Mouse (Mus musculus): ENCODE results near the gene Zfp445. TPM values are rescaled to one million over a fixed set of nuclear protein-coding genes. Genes with fewer than 3 reads are reported as not detected.
"Not testable (repeated sequence)": the region's sequence is repeated elsewhere in the genome, so short reads cannot be mapped to it uniquely, and the experiment has no call there.

The Zfp445 gene
- 100 to 1,000 TPM; 109 to 113 TPM for total RNA-seq (2021)
- long read RNA-seq, experiment 1, full-length matches to known transcripts, result 3 of 28 reads
- long read RNA-seq, experiment 1, partial matches to known transcripts, result 1 of 28 reads
- long read RNA-seq, experiment 1, other reads (novel, unspliced or antisense), result 24 of 28 reads
- long read RNA-seq, experiment 2, full-length matches to known transcripts, result 1 of 25 reads
- long read RNA-seq, experiment 2, partial matches to known transcripts, result 0 of 25 reads
- long read RNA-seq, experiment 2, other reads (novel, unspliced or antisense), result 24 of 25 reads

DNA sequence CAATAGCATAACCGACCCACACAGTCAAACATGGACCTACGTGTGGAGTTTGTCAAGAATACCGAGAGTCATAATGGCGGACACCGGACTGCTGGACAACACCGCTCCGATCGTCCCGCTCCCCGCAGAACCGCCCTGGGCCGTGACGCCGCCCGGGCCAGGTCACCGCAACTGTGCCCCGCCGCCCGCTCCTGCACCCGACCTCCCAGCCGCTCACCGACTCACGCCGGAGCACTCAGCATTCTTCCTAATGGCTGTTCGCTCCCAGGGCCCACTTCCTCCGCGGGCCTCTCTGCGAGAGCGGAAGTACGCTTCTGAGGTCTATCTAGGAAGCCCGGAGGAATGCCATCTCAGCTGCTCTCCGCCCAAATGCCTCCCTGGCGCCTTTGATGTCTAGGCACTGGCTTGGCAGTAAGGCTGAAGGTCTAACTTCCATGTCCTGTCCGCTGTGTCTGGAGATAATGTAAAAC, at the start of gene Zfp445:
Zfp445 (minus strand) TSS at position 310 of the 470 bp plus-strand sequence.
- intact Hi-C loops (cut with DNase I), result loop anchor here (2.0 kb wide), 1 partner anchor 61 kb away; the partner anchor contains the start of gene Tcaim
- DNase-seq, result peak; percentile 72 to 81

DNA sequence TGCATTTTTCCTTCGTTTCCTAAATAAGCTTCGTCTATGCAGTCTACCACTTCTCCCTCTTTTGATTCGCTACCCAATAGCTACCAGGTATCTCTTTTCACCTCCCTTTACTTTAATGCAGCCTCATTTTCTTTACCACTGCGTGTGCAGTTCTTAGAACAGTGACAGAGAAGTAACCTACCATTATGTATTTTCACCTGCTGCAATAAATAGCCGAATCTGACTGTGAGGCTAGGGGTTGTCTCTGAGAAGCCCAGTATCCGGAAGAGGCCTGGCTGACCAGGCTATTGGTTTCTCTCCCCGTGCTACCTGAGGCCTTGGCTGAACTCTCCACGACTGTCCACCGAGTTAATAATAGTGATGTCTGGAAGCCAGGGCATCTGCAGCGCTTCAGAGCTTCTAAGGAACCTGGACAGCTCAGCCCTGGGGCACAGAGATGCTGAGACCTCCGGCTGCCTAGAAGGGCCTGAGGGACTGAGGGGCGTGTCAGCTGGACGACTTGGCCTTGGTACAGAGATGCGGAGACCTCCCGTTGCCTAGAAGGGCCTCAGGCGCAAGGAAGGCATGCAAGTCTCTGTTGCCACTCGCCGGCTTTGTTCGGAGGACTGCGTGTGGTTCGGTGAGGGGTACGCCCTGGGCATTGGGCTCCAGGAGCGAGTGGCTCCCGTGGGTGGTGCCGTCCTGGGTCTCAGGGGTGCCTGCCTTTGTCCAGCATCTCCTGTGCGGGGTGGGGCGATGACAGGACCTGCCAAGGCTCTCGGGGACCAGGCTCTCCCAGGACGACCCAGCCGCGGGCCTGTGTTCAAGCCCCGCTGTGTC, 37.1 kb upstream of the Zfp445 start:
- intact Hi-C loops (cut with DNase I), result no loop called here
- peak; percentile 42 to 68 for DNase-seq

DNA sequence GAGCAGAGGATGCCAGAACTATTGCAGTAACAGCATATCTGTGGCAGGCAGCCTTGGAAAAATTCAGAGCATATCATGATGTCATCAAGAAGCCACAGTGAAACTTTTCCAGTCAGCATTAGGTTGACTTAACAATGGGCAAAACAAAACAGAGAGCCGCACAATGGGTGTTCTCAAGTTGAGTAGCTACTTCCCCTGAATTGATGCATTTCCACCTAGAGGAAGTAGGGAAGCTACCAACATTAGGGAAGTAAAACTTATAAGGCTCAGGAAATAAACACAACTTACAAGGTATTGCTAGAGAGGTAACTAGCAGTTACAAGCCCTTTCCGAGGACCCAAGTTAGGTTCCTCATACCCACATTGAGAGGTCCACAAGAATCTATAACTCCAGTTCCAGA, 35.2 kb upstream of the Zfp445 start:
- intact Hi-C loops (cut with DNase I), result no loop called here
- DNase-seq, result no peak

DNA sequence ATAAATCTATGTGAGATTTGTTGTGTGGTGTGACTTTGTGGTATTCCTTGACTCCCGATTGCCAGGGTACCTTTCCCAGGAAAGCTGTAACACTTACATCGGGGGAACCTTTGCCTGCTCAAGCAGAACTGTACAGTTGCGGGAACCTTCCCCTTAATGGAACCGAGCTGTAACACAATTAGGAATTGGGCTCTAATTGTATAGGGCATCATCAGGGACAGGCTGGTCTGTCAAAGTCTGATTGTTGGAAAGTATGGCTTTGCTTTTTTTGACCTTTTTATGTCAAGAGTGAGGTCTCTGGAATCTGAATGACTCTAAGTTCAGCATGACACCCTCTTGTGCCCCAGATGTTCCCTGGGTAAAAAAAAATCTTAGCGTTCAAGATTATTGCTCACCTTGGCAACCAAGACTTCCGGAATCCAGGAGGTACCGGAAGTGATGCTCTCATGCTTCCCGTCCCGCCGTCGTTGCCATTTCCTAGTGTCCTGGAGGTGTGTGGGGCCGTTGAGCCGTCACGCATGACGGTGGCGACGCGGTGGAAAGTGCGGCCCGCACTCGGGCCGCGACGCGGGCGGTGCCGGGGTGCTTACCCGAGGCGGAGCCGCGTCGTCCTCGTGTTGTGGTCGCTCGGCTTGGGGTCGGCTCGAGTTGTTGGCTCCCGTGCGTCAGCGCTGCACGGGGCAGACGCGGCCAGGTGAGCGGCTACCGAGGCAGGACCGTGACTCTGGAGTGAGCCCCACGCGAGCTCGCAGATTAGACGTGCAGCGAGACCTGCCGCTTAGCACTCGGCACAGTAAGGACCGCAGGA, 20.8 kb upstream of the Zfp445 start:
- peak; percentile 25 to 59 for DNase-seq
- intact Hi-C loops (cut with DNase I), result loop anchor here (5.0 kb wide), 1 partner anchor 61 kb away; no protein-coding TSS in a partner anchor

DNA sequence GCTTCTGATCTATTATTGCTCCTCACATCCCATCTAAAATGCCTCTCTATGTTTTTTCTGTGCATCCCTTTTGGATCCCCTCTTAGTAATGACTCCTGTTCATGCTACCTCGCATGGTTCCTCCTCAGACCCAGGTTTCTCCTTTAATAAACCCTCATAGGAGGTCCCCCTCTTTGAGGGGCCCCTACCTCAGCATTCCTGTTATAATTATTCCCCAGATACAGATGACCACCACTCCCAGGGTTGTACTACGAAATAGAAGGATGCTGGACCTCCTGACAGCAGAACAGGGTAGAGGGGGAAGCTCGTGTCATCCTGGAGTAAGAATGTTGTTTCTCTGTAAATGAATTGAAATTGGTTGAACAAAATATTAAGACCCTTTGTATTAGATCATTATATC, 19.6 kb upstream of the Zfp445 start, which contains the start of gene Zkscan7:
Zkscan7 (plus strand) TSS at position 301 of the 400 bp plus-strand sequence.
- DNase-seq, result no peak
- intact Hi-C loops (cut with DNase I), result loop anchor here (5.0 kb wide), 1 partner anchor 62 kb away; no protein-coding TSS in a partner anchor

DNA sequence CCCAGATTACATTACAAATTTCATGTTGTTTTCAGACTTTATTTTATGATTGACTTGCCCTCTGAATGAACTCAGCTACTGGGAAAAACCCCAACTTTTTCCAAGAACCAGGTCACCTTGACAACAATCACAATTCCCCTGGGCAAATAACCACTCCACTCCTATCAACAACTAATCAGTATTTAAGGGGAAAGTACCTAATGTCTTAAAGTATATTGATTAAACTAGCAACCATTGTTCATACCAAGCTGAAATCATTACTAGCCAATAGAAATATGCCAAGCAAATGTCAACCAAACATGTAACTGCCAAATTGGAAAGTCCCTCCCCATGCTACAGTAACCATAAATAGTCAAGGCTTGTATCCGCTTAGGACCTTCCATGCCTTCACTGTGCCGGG, 9.3 kb upstream of the Zfp445 start:
- intact Hi-C loops (cut with DNase I), result no loop called here
- no peak for DNase-seq

DNA sequence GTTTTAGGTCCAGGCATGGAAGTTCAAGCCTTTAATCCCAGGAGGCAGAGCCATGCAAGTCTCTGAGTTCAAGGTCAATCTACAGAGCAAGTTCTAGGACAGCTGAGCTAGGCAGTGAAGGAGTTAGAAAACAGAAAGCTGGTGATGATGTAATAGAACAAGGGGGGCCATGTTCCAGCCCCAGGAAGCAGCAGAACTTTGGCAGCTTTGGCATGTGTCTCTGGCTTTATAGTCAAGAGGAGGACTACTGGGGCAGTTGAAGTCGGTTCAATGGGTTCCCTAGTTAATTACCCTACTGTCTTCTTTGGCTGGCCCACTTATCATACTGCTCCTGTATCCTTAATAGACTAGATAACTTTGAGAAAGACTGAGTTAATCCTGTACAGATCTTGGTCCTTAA, 8.8 kb upstream of the Zfp445 start:
- DNase-seq, result no peak
- intact Hi-C loops (cut with DNase I), result loop anchor here (5.0 kb wide), 1 partner anchor 78 kb away; the partner anchor contains the start of genes 1110059G10Rik and Kif15

DNA sequence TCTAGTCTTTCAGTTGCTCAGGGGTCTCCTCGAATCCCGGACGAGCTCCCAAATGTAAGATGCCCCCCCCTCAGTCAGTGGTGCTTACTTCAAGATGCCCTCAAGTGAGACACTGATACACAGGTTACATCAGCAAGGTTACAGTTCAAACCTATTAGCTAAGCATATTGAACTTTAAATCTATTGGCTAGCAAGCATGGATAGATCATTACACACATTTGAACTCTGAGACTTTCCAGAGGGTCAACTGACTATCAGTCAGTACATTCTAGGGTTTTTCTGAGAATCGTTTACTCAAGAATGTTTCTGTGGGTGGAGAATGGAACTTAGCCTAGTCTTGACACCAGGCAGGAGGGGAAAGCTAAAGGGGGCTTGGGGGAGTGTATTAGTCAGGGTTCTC, 6.8 kb upstream of the Zfp445 start:
- intact Hi-C loops (cut with DNase I), result loop anchor here (5.0 kb wide), 1 partner anchor 80 kb away; the partner anchor contains the start of genes 1110059G10Rik and Kif15
- no peak for DNase-seq

DNA sequence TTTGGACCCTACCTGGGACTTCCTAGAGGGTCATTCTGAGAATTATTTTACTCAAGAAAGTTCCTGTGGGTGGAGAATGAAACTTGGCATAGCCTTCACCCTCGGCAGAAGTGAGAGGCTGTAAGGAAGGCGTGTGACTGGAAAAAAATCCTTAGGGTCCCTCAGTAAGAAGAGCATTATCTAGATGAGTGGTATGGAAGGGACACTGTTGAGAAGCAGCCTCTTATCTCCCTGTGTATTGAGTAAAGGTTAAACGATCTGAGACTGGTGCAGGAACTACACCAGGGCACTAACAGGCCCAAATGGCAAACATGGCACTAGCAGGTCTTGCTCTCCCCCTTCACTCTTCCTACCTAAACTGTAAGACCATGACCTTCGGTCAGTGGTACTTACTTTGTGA, 386 bp upstream of the Zfp445 start:
- DNase-seq, result no peak
- intact Hi-C loops (cut with DNase I), result no loop called here

DNA sequence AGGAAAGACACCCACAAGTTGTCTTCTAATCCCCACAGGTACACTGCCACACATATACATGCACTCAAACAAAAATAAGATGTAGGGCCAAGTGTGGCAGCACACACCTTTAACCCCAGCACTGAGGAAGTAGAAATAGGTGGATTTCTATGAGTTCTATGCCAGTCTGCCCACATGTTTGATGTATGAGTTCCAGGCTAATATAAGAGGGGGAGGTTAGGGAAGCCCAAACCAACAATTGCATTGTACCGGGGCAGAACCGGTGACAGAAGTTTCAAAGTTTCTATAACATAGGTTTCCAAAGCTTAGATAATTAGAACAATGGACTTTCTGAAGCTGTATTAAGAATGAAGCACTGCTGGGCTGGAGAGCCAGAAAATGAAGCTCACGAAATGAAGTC, 958 bp downstream of the Zfp445 start:
- no peak for DNase-seq
- intact Hi-C loops (cut with DNase I), result loop anchor here (2.0 kb wide), 1 partner anchor 60 kb away; the partner anchor contains the start of gene Tcaim

DNA sequence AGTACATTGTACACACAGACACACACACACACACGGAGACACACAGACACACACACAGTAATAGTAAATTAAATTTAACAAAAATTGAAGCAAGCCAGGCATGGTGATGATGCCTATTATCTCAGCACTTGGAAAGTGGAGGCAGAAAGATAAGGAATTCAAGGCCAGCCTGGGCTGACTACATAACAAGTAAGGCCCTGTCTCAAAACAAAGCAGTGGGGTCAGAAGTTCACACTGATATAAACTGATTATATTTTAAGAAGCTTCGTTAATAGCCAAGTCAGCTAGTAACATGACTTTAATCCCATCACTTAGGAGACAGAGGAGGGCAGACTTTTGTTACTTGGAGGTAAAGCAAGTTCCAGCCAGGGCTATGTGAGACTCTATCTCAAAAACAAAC, 2.1 kb downstream of the Zfp445 start:
- no peak for DNase-seq
- intact Hi-C loops (cut with DNase I), result loop anchor here (2.0 kb wide), 1 partner anchor 59 kb away; the partner anchor contains the start of gene Tcaim

DNA sequence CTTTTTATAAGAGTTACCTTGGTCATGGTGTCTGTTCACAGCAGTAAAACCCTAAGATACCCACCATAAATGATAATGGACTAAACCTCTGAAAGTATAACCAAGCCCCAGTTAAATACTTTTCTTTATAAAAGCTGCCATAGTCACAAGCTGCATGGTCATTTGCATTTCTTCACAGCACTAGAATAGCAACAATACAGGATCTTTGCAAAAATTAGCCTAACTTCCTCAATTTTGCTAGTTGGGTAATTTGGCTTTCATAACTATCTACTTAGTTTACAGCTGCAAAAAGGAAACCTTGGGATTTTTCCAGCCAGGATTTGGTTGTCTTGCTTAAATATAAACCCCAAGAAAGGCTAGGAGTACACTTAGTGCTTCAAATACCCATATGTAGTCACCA, 5.1 kb downstream of the Zfp445 start:
- intact Hi-C loops (cut with DNase I), result no loop called here
- no peak for DNase-seq

DNA sequence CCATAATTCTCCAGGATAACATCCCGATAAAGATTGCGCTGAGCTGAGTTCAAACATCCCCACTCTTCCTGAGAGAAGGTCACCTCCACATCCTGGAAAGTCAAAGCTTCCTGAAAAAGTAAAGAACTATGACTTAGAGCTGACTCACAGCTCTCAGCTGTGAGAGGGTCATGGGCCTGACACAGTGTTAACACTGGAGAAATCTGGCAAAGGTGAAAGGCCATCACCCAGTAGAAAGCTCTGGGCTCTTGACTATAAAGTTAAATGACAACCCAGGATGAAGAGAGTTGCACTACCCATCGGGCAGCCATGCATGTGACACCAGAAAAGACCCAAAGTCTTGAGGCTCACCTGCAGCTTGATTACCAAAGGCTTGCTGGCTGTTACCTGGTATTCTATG, 9.1 kb downstream of the Zfp445 start:
- intact Hi-C loops (cut with DNase I), result no loop called here
- no peak for DNase-seq

DNA sequence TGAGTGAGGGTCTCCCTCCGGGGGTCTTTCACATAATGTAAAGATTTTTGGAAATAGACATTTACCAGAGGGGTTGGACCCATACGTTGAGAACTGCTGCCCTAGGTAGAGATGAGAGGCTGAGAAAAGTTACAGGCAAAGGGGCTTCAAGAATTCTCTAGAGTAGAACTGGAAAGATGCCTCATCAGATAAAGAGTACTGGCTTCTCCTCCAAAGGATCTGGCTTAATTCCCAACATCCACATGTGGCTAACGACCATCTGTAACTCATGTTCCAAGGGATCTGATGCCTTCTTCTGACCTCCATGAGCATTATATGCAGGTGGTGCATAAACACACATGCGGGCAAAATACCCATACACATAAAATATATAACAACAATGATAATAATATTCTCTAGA, 10.2 kb downstream of the Zfp445 start:
- intact Hi-C loops (cut with DNase I), result no loop called here
- no peak for DNase-seq

DNA sequence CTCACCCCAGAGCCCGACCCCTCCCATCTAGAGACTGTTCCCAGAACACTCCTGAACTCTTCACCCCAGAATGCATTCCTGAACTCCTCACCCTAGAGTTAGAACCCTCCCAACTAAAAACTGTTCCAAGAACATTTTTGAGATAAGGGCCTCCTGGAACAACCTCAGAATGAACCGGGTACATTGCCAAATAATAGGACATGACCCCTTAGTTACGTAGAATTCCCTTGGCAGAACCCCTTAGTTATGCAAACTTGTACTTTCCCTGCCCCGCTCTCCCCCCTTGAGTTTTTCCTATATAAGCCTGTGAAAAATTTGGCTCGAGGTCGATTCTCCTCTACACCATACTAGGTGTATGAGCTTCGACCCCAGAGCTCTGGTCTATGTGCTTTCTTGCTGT, 10.7 kb downstream of the Zfp445 start:
- intact Hi-C loops (cut with DNase I); DNase-seq: not testable (repeated sequence)

DNA sequence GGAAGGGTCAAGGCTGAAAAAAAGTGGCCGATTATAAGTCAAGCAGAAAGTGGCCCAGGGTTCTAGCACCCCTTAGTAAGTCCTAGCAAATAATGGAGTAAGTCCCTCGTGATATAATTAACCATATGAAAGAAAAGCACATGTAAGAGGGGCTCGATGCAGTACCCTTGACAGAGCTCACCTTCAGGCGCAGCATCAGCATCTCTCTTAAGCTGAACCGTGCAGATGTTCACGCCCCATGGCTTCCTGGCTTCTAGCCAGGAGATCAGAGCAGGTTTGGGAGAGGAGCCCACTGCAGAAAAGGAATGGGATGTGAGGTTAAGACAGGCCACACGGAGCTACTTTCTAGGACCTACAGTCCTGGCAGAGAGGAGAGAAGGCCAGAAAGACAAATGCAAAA, 11.3 kb downstream of the Zfp445 start:
- DNase-seq, result no peak
- intact Hi-C loops (cut with DNase I), result no loop called here

DNA sequence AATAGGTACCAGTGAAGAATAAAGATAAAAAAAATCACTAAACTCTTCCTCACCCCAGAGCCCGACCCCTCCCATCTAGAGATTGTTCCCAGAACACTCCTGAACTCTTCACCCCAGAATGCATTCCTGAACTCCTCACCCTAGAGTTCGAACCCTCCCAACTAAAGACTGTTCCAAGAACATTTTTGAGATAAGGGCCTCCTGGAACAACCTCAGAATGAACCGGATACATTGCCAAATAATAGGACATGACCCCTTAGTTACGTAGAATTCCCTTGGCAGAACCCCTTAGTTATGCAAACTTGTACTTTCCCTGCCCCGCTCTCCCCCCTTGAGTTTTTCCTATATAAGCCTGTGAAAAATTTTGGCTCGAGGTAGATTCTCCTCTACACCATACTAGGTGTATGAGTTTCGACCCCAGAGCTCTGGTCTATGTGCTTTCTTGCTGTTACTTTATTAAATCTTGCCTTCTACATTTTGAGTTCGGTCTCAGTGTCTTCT, 17.9 kb downstream of the Zfp445 start:
- not testable (repeated sequence) for DNase-seq
- intact Hi-C loops (cut with DNase I), result loop anchor here (5.0 kb wide), 1 partner anchor 41 kb away; the partner anchor contains the start of gene Tcaim

DNA sequence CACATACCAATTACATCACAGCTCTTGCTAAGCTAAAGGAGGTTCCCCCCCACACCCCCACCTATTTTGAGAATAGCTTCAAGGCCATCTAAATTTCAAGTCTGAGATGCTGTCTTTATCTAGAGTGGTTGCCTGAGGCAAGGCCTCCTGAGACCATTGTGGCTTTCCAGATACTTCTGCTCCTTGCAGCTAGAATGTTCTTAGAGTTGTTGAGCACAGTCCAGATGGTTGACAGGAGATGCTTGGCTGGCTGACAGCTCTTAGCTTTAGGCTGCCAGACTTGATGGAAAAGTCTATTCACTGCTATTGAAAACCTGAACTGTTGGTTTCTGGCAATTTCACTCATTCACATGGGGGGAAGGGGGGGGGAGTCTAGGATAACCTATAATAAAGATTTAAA, 19.6 kb downstream of the Zfp445 start:
- DNase-seq, result peak; percentile 66 to 68
- intact Hi-C loops (cut with DNase I), result loop anchor here (5.0 kb wide), 1 partner anchor 39 kb away; the partner anchor contains the start of gene Tcaim

DNA sequence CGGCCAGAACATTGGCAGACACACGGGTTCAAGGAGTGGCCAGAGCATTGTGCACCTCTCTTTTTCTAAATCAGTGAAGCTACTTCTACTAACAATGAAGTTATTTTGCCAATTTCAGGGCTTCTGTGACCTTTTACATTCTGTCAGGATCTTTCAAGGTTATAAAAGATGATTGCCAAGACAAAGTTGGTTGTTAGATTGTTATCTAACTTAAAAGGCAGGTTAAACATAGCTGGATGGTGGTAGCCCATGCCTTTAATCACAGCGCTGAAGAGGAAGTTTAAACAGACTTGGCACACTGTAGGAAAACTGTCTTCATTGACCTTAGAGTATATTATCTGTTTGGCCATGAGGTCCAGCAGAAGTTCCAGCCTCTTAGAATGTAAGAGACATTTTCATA, 20.2 kb downstream of the Zfp445 start:
- intact Hi-C loops (cut with DNase I), result loop anchor here (5.0 kb wide), 1 partner anchor 38 kb away; the partner anchor contains the start of gene Tcaim
- DNase-seq, result no peak

DNA sequence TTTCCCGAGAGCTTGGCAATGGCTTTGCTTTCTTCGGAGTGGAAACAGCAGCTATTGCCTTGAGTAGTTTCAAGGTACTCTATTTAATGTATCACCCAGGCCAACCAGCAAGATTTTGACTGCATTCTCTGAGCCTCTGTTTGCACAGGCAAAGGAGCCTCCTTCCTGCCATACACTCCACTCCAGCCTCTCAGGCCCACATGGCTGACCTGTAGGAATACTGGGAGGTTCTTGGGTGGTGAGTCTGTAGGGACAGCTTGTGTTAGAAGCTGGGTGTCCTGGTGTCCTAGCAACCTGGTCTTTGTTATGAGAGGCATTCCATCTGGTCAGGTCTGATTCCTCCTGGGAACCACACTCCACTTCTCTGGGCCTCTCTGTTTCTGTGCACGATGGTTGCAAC, 22.0 kb downstream of the Zfp445 start, which contains the start of gene Gm35549:
Gm35549 (minus strand) TSS at position 276 of the 400 bp plus-strand sequence.
- DNase-seq, result no peak
- intact Hi-C loops (cut with DNase I), result no loop called here
